Mouse (Mus musculus): ENCODE data around the gene Taf1a. TPM values are rescaled to one million over a fixed set of nuclear protein-coding genes. Genes with fewer than 3 reads are reported as not detected.
"Not testable (repeated sequence)": the region's sequence is repeated elsewhere in the genome, so short reads cannot be mapped to it uniquely, and the experiment has no call there.

Taf1a gene
- polyA plus RNA-seq (2012; ENCODE audit: insufficient read depth, insufficient read length, missing spikeins), result 4.2 and 7.3 TPM in 2 replicates

- H3K4me3 ChIP-seq (ENCODE audit: insufficient read depth, low read depth, low read length), result peak within 1 kb of the TSS; percentile 76
- peaks cover 4% of the 10 kb centered on the region; the same call in 1 of the 2 replicates for H3K4me1 ChIP-seq (ENCODE audit: control insufficient read depth, insufficient read depth, insufficient read length, low read length)
- peak within 1 kb of the TSS; percentile 28 for H3K27ac ChIP-seq (replicated peaks; ENCODE audit: low read depth, low read length)
Measured at GRCm38 (mm10) chr1:183388426-183389406, at the start of gene Taf1a. Gene Taf1a, plus strand, starts transcription at chr1:183388981.

DNA sequence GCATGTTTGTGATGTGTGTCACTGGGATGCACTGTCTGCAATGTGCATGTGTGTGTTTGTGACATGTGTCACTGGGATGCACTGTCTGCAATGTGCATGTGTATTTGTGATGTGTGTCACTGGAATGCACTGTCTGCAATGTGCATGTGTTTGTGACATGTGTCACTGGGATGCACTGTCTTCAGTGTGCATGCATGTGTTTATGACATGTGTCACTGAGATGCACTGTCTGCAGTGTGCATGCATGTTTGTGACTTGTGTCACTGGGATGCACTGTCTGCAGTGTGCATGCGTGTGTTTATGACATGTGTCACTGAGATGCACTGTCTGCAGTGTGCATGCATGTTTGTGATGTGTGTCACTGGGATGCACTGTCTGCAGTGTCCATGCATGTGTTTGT, 45.9 kb upstream of the Taf1a start:
- H3K27ac ChIP-seq (replicated peaks; ENCODE audit: low read depth, low read length); H3K4me3 ChIP-seq (ENCODE audit: insufficient read depth, low read depth, low read length); H3K4me1 ChIP-seq (ENCODE audit: control insufficient read depth, insufficient read depth, insufficient read length, low read length): not testable (repeated sequence)

DNA sequence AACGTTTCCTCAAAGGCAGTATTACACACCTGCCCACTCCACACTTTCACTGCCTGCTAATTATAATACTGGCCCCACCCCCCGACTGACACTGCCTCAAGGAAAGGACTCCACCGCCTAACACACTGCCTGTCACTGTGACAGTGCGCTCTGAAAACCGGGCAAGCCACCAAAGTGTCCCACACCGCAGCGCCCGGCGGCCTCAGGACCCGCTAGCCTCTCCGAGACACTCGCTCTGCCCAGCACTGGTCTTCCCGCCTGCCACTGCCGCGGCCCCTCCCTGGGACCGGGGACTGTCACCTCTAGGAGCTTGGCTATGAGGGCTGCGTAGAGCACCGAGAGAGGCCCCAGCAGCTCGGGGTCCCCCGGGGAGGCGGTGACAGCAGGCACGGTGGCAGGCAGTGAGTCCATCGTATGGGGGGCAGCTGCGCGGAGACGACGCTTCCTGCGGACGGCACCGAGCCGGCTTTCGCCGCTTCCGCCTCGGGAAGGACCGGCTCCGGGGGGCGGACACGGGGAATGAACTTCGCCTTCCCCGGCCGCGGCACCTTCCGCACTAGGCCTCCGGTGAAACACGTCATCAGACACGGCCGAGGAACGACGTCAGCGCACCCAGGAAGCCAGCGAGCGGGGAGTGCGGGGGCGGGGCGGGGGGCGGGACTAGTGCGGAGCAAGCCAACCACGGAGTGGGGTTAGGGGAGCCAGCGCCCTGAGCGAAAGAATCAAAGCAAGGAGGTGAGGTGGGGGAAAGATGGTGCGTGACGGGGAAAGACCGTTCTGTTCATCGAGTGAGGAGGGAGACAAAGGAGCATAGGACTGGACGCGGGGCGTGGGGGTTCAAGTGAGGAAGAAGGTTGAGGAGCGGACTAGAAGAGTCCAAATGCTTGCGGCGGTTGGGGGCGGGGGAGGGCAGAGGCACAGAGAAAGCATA, 43.6 kb upstream of the Taf1a start:
- Histone ChIP-seq H3K4me1 (ENCODE audit: control insufficient read depth, insufficient read depth, insufficient read length, low read length) (peaks cover 5% of the 10 kb centered on the region; the same call in 1 of the 2 replicates), H3K4me3 (ENCODE audit: insufficient read depth, low read depth, low read length) (peak overlapping the region; percentile 100), H3K27ac (replicated peaks; ENCODE audit: low read depth, low read length) (peak overlapping the region; percentile 92)

DNA sequence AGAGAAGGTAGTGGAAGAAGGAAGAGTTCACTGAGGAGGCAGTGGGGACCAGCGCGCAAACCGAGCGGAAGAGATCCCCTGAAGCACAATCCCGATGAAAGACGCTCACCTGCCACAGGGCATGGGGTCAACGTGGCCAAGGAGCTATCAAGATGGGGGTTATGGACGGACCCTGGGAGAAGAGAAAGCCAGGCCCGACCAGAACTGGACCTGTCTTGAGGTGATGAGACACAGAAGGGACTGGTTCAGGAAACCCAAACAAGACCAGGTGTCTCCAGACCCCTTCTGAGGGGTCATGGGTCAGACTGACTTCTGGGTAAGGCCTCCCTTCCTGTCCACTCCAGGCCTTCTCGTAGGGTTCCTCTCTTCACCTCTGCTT, 43.0 kb upstream of the Taf1a start:
- Histone ChIP-seq H3K4me1 (ENCODE audit: control insufficient read depth, insufficient read depth, insufficient read length, low read length) (peaks cover 5% of the 10 kb centered on the region; the same call in 1 of the 2 replicates), H3K27ac (replicated peaks; ENCODE audit: low read depth, low read length) (peak overlapping the region; percentile 92), H3K4me3 (ENCODE audit: insufficient read depth, low read depth, low read length) (peak overlapping the region; percentile 100)

GRCm38 (mm10) chr1:183349840-183350239, 38.9 kb upstream of the Taf1a start:
- H3K27ac ChIP-seq (replicated peaks; ENCODE audit: low read depth, low read length), result no peak overlapping the region
- peaks cover 5% of the 10 kb centered on the region; the same call in 1 of the 2 replicates for H3K4me1 ChIP-seq (ENCODE audit: control insufficient read depth, insufficient read depth, insufficient read length, low read length)
- no peak overlapping the region for H3K4me3 ChIP-seq (ENCODE audit: insufficient read depth, low read depth, low read length)

DNA sequence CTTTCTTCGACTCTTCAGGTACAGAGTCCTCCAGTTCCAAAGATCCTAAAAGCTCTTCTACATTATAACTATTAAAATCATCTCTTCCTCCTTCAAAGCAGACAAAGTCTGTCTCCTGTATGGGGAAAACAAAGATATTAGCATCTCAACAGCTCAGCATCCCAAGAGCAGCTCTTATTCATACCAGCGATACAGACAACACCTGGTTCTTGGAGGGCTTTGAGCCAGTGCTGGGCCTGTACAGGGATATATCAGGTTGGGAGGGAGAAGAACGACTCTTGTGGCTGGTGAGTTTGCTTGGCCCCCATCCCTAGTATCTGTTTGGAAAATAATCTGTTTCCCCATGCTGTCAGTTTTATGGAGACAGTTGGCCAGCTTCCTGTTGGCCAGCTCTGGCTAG, 29.9 kb upstream of the Taf1a start:
- no peak overlapping the region for H3K27ac ChIP-seq (replicated peaks; ENCODE audit: low read depth, low read length)
- H3K4me3 ChIP-seq (ENCODE audit: insufficient read depth, low read depth, low read length), result no peak overlapping the region
- no peaks in the 10 kb centered on the region for H3K4me1 ChIP-seq (ENCODE audit: control insufficient read depth, insufficient read depth, insufficient read length, low read length)

DNA sequence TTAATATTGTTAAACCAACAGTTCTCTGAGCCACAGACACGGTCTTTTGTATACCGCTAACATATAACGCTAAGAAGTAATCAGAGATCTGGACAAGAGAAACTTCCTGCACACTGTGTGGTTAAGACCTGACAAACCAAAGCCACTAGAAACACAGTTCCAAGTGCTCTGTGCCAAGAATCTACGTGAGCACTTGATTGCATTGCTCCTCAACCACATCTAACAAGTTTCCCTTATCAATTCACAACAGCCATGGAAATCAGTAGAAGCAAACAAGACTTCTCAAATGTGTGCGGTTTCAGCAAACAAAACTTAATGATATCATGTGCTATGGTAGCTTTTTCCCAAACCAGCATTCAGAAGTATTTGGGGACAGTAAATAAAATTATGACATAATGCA, 26.5 kb upstream of the Taf1a start:
- no peak overlapping the region for H3K4me3 ChIP-seq (ENCODE audit: insufficient read depth, low read depth, low read length)
- H3K27ac ChIP-seq (replicated peaks; ENCODE audit: low read depth, low read length), result no peak overlapping the region
- H3K4me1 ChIP-seq (ENCODE audit: control insufficient read depth, insufficient read depth, insufficient read length, low read length), result no peaks in the 10 kb centered on the region

- no peak overlapping the region for H3K4me3 ChIP-seq (ENCODE audit: insufficient read depth, low read depth, low read length)
- no peaks in the 10 kb centered on the region for H3K4me1 ChIP-seq (ENCODE audit: control insufficient read depth, insufficient read depth, insufficient read length, low read length)
- H3K27ac ChIP-seq (replicated peaks; ENCODE audit: low read depth, low read length), result no peak overlapping the region
Measured at GRCm38 (mm10) chr1:183362729-183363576, 25.8 kb upstream of the Taf1a start.

DNA sequence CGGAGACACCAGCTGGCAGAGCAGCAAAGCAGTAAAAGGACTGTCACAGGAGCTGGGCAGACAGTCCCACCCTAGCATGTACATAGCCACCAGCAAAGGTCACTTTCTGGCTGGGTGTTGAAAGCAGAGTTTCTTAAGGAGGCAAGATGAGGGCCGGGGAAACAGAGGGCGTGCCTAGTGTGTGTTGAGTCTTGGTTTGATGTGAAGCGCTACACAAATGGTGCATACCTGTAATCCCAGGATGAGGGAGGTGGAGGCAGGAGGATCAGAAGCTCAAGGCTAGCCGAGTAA, 25.3 kb upstream of the Taf1a start:
- Histone ChIP-seq H3K4me1 (ENCODE audit: control insufficient read depth, insufficient read depth, insufficient read length, low read length) (no peaks in the 10 kb centered on the region), H3K4me3 (ENCODE audit: insufficient read depth, low read depth, low read length) (no peak overlapping the region), H3K27ac (replicated peaks; ENCODE audit: low read depth, low read length) (no peak overlapping the region)

DNA sequence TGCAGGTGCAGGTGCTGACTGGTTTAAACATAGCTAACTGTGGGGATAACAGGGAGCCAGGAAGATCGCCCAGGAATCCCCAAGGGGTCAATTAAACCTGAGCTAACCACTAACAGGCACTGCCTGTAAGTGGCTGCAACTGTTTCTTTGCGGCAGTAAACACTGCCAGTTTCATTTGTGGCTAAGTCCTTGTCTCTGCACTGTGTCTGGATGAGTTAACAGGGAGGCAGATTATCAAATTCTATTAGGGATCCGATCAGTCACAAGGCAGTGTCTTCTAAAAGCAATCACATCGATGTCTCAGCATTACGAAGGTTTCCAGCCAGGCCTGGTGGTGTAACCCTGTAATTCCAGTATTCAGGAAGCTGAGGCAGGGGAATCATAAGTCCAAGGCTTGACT, 22.4 kb upstream of the Taf1a start:
- Histone ChIP-seq H3K4me1 (ENCODE audit: control insufficient read depth, insufficient read depth, insufficient read length, low read length) (no peaks in the 10 kb centered on the region), H3K4me3 (ENCODE audit: insufficient read depth, low read depth, low read length) (no peak overlapping the region), H3K27ac (replicated peaks; ENCODE audit: low read depth, low read length) (no peak overlapping the region)

GRCm38 (mm10) chr1:183368601-183369400, 20.0 kb upstream of the Taf1a start:
- H3K4me1 ChIP-seq (ENCODE audit: control insufficient read depth, insufficient read depth, insufficient read length, low read length), result no peaks in the 10 kb centered on the region

GRCm38 (mm10) chr1:183369427-183370014, 19.3 kb upstream of the Taf1a start, which contains the start of gene Mia3:
Gene Mia3, minus strand, starts transcription at chr1:183369553.
- Histone ChIP-seq H3K4me1 (ENCODE audit: control insufficient read depth, insufficient read depth, insufficient read length, low read length) (no peaks in the 10 kb centered on the region), H3K27ac (replicated peaks; ENCODE audit: low read depth, low read length) (no peak within 1 kb of the TSS), H3K4me3 (ENCODE audit: insufficient read depth, low read depth, low read length) (peak within 1 kb of the TSS; percentile 85)

More at GRCm38 (mm10) chr1:183368601-183369400, 20.0 kb upstream of the Taf1a start:
- Histone ChIP-seq H3K4me3 (ENCODE audit: insufficient read depth, low read depth, low read length) (peak overlapping the region; percentile 85), H3K27ac (replicated peaks; ENCODE audit: low read depth, low read length) (no peak overlapping the region)

DNA sequence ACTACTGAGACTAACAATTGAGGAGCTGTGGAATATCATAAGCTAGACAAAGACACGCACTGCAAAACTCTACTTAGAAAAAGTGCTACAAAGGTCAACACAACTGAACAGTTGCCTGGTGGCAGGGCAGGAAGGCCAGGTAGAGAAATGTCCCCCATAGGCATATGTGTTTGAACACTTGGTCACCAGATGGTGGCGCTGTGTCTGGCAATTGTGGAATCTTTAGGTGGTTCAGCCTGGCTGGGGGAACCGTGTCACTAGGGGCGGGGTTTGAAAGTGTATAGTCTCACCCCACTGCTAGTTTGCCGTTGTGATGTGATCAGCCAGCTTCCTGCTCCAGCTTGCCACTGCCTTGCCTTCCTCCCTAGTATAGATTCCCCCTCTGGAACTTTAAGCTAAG, 14.1 kb upstream of the Taf1a start:
- Histone ChIP-seq H3K4me1 (ENCODE audit: control insufficient read depth, insufficient read depth, insufficient read length, low read length) (no peaks in the 10 kb centered on the region), H3K27ac (replicated peaks; ENCODE audit: low read depth, low read length) (no peak overlapping the region), H3K4me3 (ENCODE audit: insufficient read depth, low read depth, low read length) (no peak overlapping the region)
